Mouse (Mus musculus) CH12.LX (cell line): ENCODE data around the gene Klhl3. TPM values are rescaled to one million over a fixed set of nuclear protein-coding genes. Genes with fewer than 3 reads are reported as not detected.

Source experiments
- DNase-seq: peaks from one replicate; pipeline ENCODE4 v3.0.0-alpha.2; 2013; ENCODE audit errors: extremely low read depth
- H3K27ac ChIP-seq: 2 replicates; pipeline ENCODE4 v1.5.1; 2012; ENCODE audit warnings: low read depth, mild to moderate bottlenecking, control low read depth, moderate library complexity; ENCODE audit not compliant: insufficient read depth
- H3K27me3 ChIP-seq: replicated peaks from 2 replicates; pipeline ENCODE3; 2012; ENCODE audit warnings: inconsistent platforms
- H3K36me3 ChIP-seq, 2 experiments: replicated peaks in 1 of 2; 2 replicates each; pipeline versions ENCODE3 to v1.6.1; 2012; ENCODE audit warnings: inconsistent platforms in 1 of 2, low read length in 1 of 2, mild to moderate bottlenecking in 1 of 2, mixed read lengths in 1 of 2, moderate library complexity in 1 of 2; ENCODE audit not compliant: control insufficient read depth in 1 of 2, insufficient read depth in 1 of 2
- H3K4me1 ChIP-seq, 2 experiments: 2 replicates each; pipeline ENCODE4 v1.6.1; 2012; ENCODE audit warnings: inconsistent platforms in 1 of 2, moderate library complexity in 1 of 2; ENCODE audit not compliant: insufficient read depth in 2 of 2, control insufficient read depth in 1 of 2
- H3K4me2 ChIP-seq: 2 replicates; pipeline ENCODE4 v1.6.1; 2012; ENCODE audit warnings: low read depth, mild to moderate bottlenecking, control low read depth; ENCODE audit not compliant: poor library complexity, insufficient read depth, severe bottlenecking
- H3K4me3 ChIP-seq, 3 experiments: fragments of 150-350 bp in 1 of 3; sonication (generic) in 1 of 3; replicated peaks in 1 of 3; 2 replicates each; pipeline versions ENCODE3 to v1.5.1; 2011 to 2012; ENCODE audit warnings: low read depth in 2 of 3, low read length in 2 of 3, mild to moderate bottlenecking in 2 of 3, moderate library complexity in 2 of 3, control low read depth in 1 of 3, improper control_type of control experiment in 1 of 3, inconsistent platforms in 1 of 3, mixed read lengths in 1 of 3; ENCODE audit not compliant: poor library complexity in 1 of 3
- H3K79me2 ChIP-seq: replicated peaks from 2 replicates; pipeline ENCODE4 v1.6.1; 2012; ENCODE audit warnings: mild to moderate bottlenecking, moderate library complexity; ENCODE audit not compliant: control insufficient read depth, poor library complexity, insufficient read depth, severe bottlenecking; ENCODE audit errors: extremely low read depth
- H3K9ac ChIP-seq: 2 replicates; pipeline ENCODE4 v1.6.1; 2012; ENCODE audit warnings: low read depth, mild to moderate bottlenecking, control low read depth, moderate library complexity; ENCODE audit not compliant: insufficient read depth
- H3K9me3 ChIP-seq: replicated peaks from 2 replicates; pipeline ENCODE3; 2012; ENCODE audit warnings: low read length, inconsistent platforms, mixed read lengths
- BHLHE40 ChIP-seq: IDR thresholded peaks from 2 replicates; pipeline ENCODE4 v1.6.1; 2011; ENCODE audit warnings: mild to moderate bottlenecking, low read depth, low read length, improper control_type of control experiment
- CTCF ChIP-seq, 2 experiments: IDR thresholded peaks in 1 of 2; conservative IDR thresholded peaks in 1 of 2; 2 replicates each; pipeline ENCODE4 v1.5.1; 2011 to 2012; ENCODE audit warnings: low read depth in 2 of 2, low read length in 2 of 2, improper control_type of control experiment in 1 of 2, inconsistent platforms in 1 of 2, mild to moderate bottlenecking in 1 of 2, moderate library complexity in 1 of 2
- E2F4 ChIP-seq: IDR thresholded peaks from 2 replicates; pipeline ENCODE4 v1.6.1; 2011; ENCODE audit warnings: low read depth, low read length, improper control_type of control experiment; ENCODE audit not compliant: insufficient replicate concordance
- EP300 ChIP-seq: IDR thresholded peaks from 2 replicates; pipeline ENCODE4 v1.6.1; 2011; ENCODE audit warnings: low read length, improper control_type of control experiment
- IRF4 ChIP-seq: IDR thresholded peaks from 2 replicates; pipeline ENCODE4 v1.6.1; 2014; ENCODE audit warnings: low read depth, mild to moderate bottlenecking, inconsistent platforms, low read length, improper control_type of control experiment
- KAT2A ChIP-seq: IDR thresholded peaks from 2 replicates; pipeline ENCODE4 v1.6.1; 2012; ENCODE audit warnings: low read length, improper control_type of control experiment, inconsistent platforms; ENCODE audit not compliant: insufficient replicate concordance
- MAX ChIP-seq: IDR thresholded peaks from 2 replicates; pipeline ENCODE4 v1.6.1; 2011; ENCODE audit warnings: low read length, improper control_type of control experiment
- MAZ ChIP-seq: IDR thresholded peaks from 2 replicates; pipeline ENCODE4 v1.6.1; 2012; ENCODE audit warnings: low read depth, mild to moderate bottlenecking, inconsistent platforms, low read length, improper control_type of control experiment, moderate library complexity
- MXI1 ChIP-seq: IDR thresholded peaks from 2 replicates; pipeline ENCODE4 v1.6.1; 2011; ENCODE audit warnings: mild to moderate bottlenecking, low read depth, low read length, improper control_type of control experiment
- POLR2AphosphoS2 ChIP-seq: IDR thresholded peaks from 2 replicates; pipeline ENCODE4 v1.6.1; 2011; ENCODE audit warnings: low read depth, low read length, improper control_type of control experiment
- SIN3A ChIP-seq: IDR thresholded peaks from 2 replicates; pipeline ENCODE4 v1.6.1; 2012; ENCODE audit warnings: low read length, improper control_type of control experiment, inconsistent platforms
- SMC3 ChIP-seq: IDR thresholded peaks from 2 replicates; pipeline ENCODE4 v1.6.1; 2011; ENCODE audit warnings: low read depth, low read length, improper control_type of control experiment
- TBP ChIP-seq: conservative IDR thresholded peaks from 2 replicates; pipeline ENCODE4 v1.6.1; 2011; ENCODE audit warnings: low read depth, low read length, improper control_type of control experiment
- TCF12 ChIP-seq: IDR thresholded peaks from 2 replicates; pipeline ENCODE4 v1.6.1; 2014; ENCODE audit warnings: low read depth, mild to moderate bottlenecking, inconsistent platforms, low read length, improper control_type of control experiment
- UBTF ChIP-seq: IDR thresholded peaks from 2 replicates; pipeline ENCODE4 v1.6.1; 2012; ENCODE audit warnings: low read depth, mild to moderate bottlenecking, inconsistent platforms, low read length, improper control_type of control experiment, moderate library complexity
- USF1 ChIP-seq: IDR thresholded peaks from 2 replicates; pipeline ENCODE4 v1.6.1; 2014; ENCODE audit warnings: low read depth, mild to moderate bottlenecking, inconsistent platforms, low read length, improper control_type of control experiment
- USF2 ChIP-seq: conservative IDR thresholded peaks from 2 replicates; pipeline ENCODE4 v1.6.1; 2011; ENCODE audit warnings: low read depth, low read length, improper control_type of control experiment
- dilution Hi-C: fragments of 300-500 bp; cut with MboI; formaldehyde crosslinking; loops from 2 replicates; pipeline ENCODE4 v1.14.3; 2020; ENCODE audit warnings: low sequenced_read_pairs; ENCODE audit not compliant: extremely low pct_unique_long_range_greater_than_20kb, extremely low pct_ligation_motif_present
- in situ Hi-C: fragments of 300-500 bp; cut with MboI; formaldehyde crosslinking; loops from 3 replicates; pipeline ENCODE4 v1.14.3; 2019; ENCODE audit warnings: low sequenced_read_pairs, low pct_ligation_motif_present, low pct_unique_long_range_greater_than_20kb, mixed read lengths
- polyA plus RNA-seq: library from polyadenylated mRNA; unstranded; fragments of >175 nt; gene quantifications from 2 replicates; pipeline ENCODE4 v1.2.1, GENCODE M21; 2012; ENCODE audit warnings: low read depth; ENCODE audit not compliant: insufficient read length
- total RNA-seq, 2 experiments: library from RNA; depleted of rRNA; stranded (reverse); fragments of 300-350 nt in 1 of 2; fragments of >200 nt in 1 of 2; gene quantifications; 2 replicates each; pipeline ENCODE4 v1.2.3; 2012 to 2014

Gene Klhl3
- total and polyA plus RNA-seq, 3 experiments = not detected

DNA sequence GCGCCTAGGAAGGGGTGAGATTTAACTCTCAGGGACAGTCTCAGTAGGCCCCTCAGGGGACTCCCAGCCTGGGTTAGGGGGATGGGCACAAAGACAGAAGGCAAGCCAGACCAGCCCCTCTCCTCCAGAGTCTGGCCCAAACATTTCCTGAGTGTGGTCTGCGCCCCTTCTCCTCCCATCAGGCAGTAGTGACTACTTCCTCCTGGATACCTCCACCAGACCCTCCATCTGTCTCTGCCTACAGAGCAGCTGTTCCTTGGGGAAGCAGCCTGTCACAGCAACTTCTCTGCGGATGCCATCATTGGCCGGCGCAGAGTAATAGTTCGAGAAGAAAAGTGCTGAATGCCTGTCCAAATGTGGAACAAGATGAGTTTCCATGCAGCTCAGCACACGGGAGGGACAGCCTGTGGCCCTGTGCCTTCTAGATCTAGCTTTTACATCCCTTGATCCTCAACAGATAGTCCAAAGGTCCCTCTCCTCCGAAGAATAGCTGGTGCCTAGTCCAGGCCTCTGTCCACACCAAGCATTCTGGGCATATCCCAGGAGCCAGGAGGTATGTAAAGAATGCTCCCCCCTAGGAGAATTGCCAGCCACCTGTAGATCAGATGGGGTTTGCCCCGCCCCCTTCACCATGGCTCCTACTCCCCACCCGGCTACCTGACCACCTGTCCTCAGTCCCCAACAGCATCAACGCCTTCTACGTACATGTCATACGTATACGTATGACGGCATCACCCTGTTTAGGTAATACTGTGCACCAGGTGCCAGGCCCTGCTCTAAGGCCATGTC is 44.8 kb downstream of the Klhl3 start:
- Histone ChIP-seq H3K4me1 (no peaks in the 10 kb centered on the region), H3K36me3 (no peaks in the 10 kb centered on the region), H3K27me3 (peaks cover 34% of the 10 kb centered on the region), H3K4me2 (no peak overlapping the region), H3K9me3 (peaks cover 19% of the 10 kb centered on the region), H3K9ac (no peak overlapping the region), H3K79me2 (no peaks in the 10 kb centered on the region), H3K4me3 (no peak overlapping the region), H3K27ac (no peak overlapping the region)
- dilution Hi-C loops (no loop called here), in situ Hi-C loops (no loop called here)
- TF ChIP-seq USF1 (no peak), MAX (no peak), CTCF (conservative IDR thresholded peaks at IDR 0.05 in 1 of 2, IDR thresholded peaks at IDR 0.05 in 1 of 2; ENCODE audit: low read depth in 2 of 2, low read length in 2 of 2) (no peak), IRF4 (no peak), TCF12 (no peak), MXI1 (no peak), POLR2AphosphoS2 (no peak), USF2 (no peak), SIN3A (no peak), EP300 (no peak), MAZ (no peak), TBP (no peak), SMC3 (no peak), E2F4 (no peak), KAT2A (no peak), UBTF (no peak)
- no peak for DNase-seq

DNA sequence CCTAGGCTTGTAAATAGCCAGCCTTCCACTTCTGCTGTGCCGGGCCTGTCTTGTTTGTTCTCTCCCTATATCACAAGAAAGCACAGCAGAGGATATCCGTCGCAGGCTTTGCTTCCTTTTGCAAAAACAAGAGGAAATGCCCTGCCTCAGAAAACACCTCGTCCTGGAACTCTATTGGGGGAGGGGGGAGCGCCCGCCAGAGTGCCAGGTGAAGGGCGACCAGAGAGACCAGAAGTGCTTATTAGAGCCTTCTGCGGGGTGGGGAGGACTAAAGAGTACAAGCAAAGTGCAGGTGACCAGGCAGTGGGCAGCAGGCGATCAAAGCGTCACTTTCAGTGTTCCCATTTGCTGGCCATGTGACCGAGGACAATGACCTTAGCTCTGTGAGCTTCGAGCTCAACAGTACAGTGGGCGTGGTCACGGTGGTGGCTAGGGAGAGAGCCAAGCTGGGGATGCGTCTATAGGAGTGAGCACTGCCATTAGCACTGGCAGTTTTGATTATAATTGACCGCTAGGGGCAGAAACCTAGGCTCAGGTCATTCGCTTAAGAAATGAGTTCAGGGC is 45.8 kb downstream of the Klhl3 start:
- no peak for TF ChIP-seq BHLHE40
- no peak overlapping the region for H3K9ac ChIP-seq
- no peaks in the 10 kb centered on the region for H3K4me1 ChIP-seq
- H3K27me3 ChIP-seq = peaks cover 25% of the 10 kb centered on the region
- H3K4me2 ChIP-seq = no peak overlapping the region
- H3K79me2 ChIP-seq = no peaks in the 10 kb centered on the region
- no peaks in the 10 kb centered on the region for H3K36me3 ChIP-seq
- no peak overlapping the region for H3K4me3 ChIP-seq
- H3K27ac ChIP-seq = no peak overlapping the region
- in situ Hi-C loops (no loop called here), dilution Hi-C loops (no loop called here)
- peaks cover 19% of the 10 kb centered on the region for H3K9me3 ChIP-seq
- no peak for DNase-seq
